Mouse (Mus musculus) embryonic facial prominence, embryonic 11.5 days (tissue): Measurements from ENCODE around the gene Immp2l. TPM values are rescaled to one million over a fixed set of nuclear protein-coding genes. Genes with fewer than 3 reads are reported as not detected.

Experiments
- ATAC-seq: fragments of 200-750 bp; cut with Nextera tagmentation; replicated peaks from 2 replicates; pipeline ENCODE4 v1.8.0; 2017; ENCODE audit warnings: low read depth; ENCODE audit not compliant: insufficient number of reproducible peaks, low FRiP score, low TSS enrichment
- DNase-seq: peaks from one replicate; pipeline ENCODE4 v3.0.0-alpha.2; 2015; ENCODE audit warnings: low spot score
- H3K27ac ChIP-seq: fragments of 300-500 bp; sonication (generic); replicated peaks from 2 replicates; pipeline ENCODE4 v1.5.1; 2014; ENCODE audit warnings: mild to moderate bottlenecking, low read depth, low read length, control low read depth
- H3K27me3 ChIP-seq: fragments of 300-500 bp; sonication (generic); 2 replicates; pipeline ENCODE4 v1.6.1; 2014; ENCODE audit warnings: mild to moderate bottlenecking, low read length, moderate library complexity, mixed read lengths; ENCODE audit not compliant: control insufficient read depth, insufficient read depth
- H3K36me3 ChIP-seq: fragments of 300-500 bp; sonication (generic); replicated peaks from 2 replicates; pipeline ENCODE4 v1.6.1; 2014; ENCODE audit warnings: low read depth, mild to moderate bottlenecking, low read length, moderate library complexity, mixed read lengths; ENCODE audit not compliant: control insufficient read depth, insufficient read depth
- H3K4me1 ChIP-seq: fragments of 300-500 bp; sonication (generic); 2 replicates; pipeline ENCODE4 v1.6.1; 2014; ENCODE audit warnings: low read length, mixed read lengths; ENCODE audit not compliant: control insufficient read depth, insufficient read depth
- H3K4me2 ChIP-seq: fragments of 300-500 bp; sonication (generic); 2 replicates; pipeline ENCODE4 v1.6.1; 2014; ENCODE audit warnings: low read depth, mild to moderate bottlenecking, control low read depth, low read length, moderate library complexity
- H3K4me3 ChIP-seq: fragments of 300-500 bp; sonication (generic); 2 replicates; pipeline ENCODE4 v1.5.1; 2014; ENCODE audit warnings: low read depth, low read length, control low read depth
- H3K9ac ChIP-seq: fragments of 300-500 bp; sonication (generic); replicated peaks from 2 replicates; pipeline ENCODE4 v1.6.1; 2014; ENCODE audit warnings: mild to moderate bottlenecking, control low read depth, low read length
- H3K9me3 ChIP-seq: fragments of 300-500 bp; sonication (generic); replicated peaks from 2 replicates; pipeline ENCODE4 v1.6.1; 2016; ENCODE audit warnings: mild to moderate bottlenecking, low read length, inconsistent platforms, mixed read lengths; ENCODE audit not compliant: control insufficient read depth
- WGBS: fragments of 180-500 bp; shearing (Covaris S2); extraction: QIAGEN DNeasy Blood & Tissue Kit; methylation state at CpG from one replicate; pipeline ENCODE4 v1.1.7; 2014; 5-methylcytosine and 5-hydroxymethylcytosine counted together
- polyA plus RNA-seq: library from polyadenylated mRNA; unstranded; fragments of >200 nt; fragmentation: Nextera tagmentation; extraction: Ambion mirVana; gene quantifications from 2 replicates; pipeline ENCODE4 v1.2.1, GENCODE M21; 2014

Immp2l gene
- polyA plus RNA-seq, 1 experiment from 2014 or later: 10.4 TPM

- 100% methylated on average over 2 of the region's 2 CpGs for WGBS
- Histone ChIP-seq H3K9ac (no peak overlapping the region), H3K27me3 (no peaks in the 10 kb centered on the region), H3K4me3 (no peak overlapping the region), H3K4me2 (no peak overlapping the region), H3K4me1 (no peaks in the 10 kb centered on the region), H3K27ac (no peak overlapping the region), H3K36me3 (no peaks in the 10 kb centered on the region), H3K9me3 (no peaks in the 10 kb centered on the region)
- ATAC-seq (no peak), DNase-seq (no peak)
These were observed 7.2 kb downstream of the Immp2l start for GRCm38 (mm10) chr12:41031119-41031518.

GRCm38 (mm10) chr12:41033196-41033595, 9.3 kb downstream of the Immp2l start:
- Histone ChIP-seq H3K9me3 (no peaks in the 10 kb centered on the region), H3K4me3 (no peak overlapping the region), H3K36me3 (no peaks in the 10 kb centered on the region), H3K9ac (no peak overlapping the region), H3K4me2 (no peak overlapping the region), H3K4me1 (no peaks in the 10 kb centered on the region), H3K27me3 (no peaks in the 10 kb centered on the region), H3K27ac (no peak overlapping the region)
- WGBS: 90% methylated on average over 3 of the region's 3 CpGs
- ATAC-seq: no peak
- DNase-seq: no peak

- Histone ChIP-seq H3K9ac (no peak overlapping the region), H3K27ac (no peak overlapping the region), H3K4me3 (no peak overlapping the region), H3K9me3 (no peaks in the 10 kb centered on the region), H3K27me3 (no peaks in the 10 kb centered on the region), H3K4me1 (no peaks in the 10 kb centered on the region), H3K36me3 (no peaks in the 10 kb centered on the region), H3K4me2 (no peak overlapping the region)
- ATAC-seq: no peak
- WGBS: 36% methylated on average over 5 of the region's 5 CpGs
- peak; percentile 12 for DNase-seq
These were observed 15.9 kb downstream of the Immp2l start for GRCm38 (mm10) chr12:41039834-41040233.

GRCm38 (mm10) chr12:41041737-41042136, 17.8 kb downstream of the Immp2l start:
- H3K9ac ChIP-seq: no peak overlapping the region

GRCm38 (mm10) chr12:41044493-41045132, 20.7 kb downstream of the Immp2l start:
- H3K9me3 ChIP-seq: no peaks in the 10 kb centered on the region
- no peaks in the 10 kb centered on the region for H3K4me1 ChIP-seq
- no peak overlapping the region for H3K4me2 ChIP-seq
- WGBS: 81% methylated on average over 12 of the region's 12 CpGs
- no peaks in the 10 kb centered on the region for H3K36me3 ChIP-seq
- H3K4me3 ChIP-seq: no peak overlapping the region
- ATAC-seq (no peak), DNase-seq (no peak)
- no peaks in the 10 kb centered on the region for H3K27me3 ChIP-seq
- H3K9ac ChIP-seq: no peak overlapping the region
- H3K27ac ChIP-seq: no peak overlapping the region

More at GRCm38 (mm10) chr12:41041737-41042136, 17.8 kb downstream of the Immp2l start:
- H3K27me3 ChIP-seq: no peaks in the 10 kb centered on the region
- no peaks in the 10 kb centered on the region for H3K4me1 ChIP-seq
- H3K4me3 ChIP-seq: no peak overlapping the region
- 79% methylated on average over 2 of the region's 2 CpGs for WGBS
- H3K9me3 ChIP-seq: no peaks in the 10 kb centered on the region
- ATAC-seq (no peak), DNase-seq (no peak)
- H3K36me3 ChIP-seq: no peaks in the 10 kb centered on the region
- H3K27ac ChIP-seq: no peak overlapping the region
- no peak overlapping the region for H3K4me2 ChIP-seq

- WGBS: 88% methylated on average over 12 of the region's 12 CpGs
- Histone ChIP-seq H3K27ac (no peak overlapping the region), H3K4me3 (no peak overlapping the region)
These were observed 23.3 kb downstream of the Immp2l start for GRCm38 (mm10) chr12:41047085-41047766.

GRCm38 (mm10) chr12:41050945-41051344, 27.1 kb downstream of the Immp2l start:
- no peak overlapping the region for H3K4me3 ChIP-seq
- ATAC-seq (no peak), DNase-seq (no peak)
- H3K36me3 ChIP-seq: no peaks in the 10 kb centered on the region
- no peak overlapping the region for H3K4me2 ChIP-seq
- no peak overlapping the region for H3K9ac ChIP-seq
- no peaks in the 10 kb centered on the region for H3K27me3 ChIP-seq
- H3K27ac ChIP-seq: no peak overlapping the region
- no peaks in the 10 kb centered on the region for H3K4me1 ChIP-seq
- 80% methylated on average over 5 of the region's 5 CpGs for WGBS
- no peaks in the 10 kb centered on the region for H3K9me3 ChIP-seq

More at GRCm38 (mm10) chr12:41047085-41047766, 23.3 kb downstream of the Immp2l start:
- no peaks in the 10 kb centered on the region for H3K36me3 ChIP-seq
- DNase-seq (no peak), ATAC-seq (no peak)
- no peaks in the 10 kb centered on the region for H3K4me1 ChIP-seq
- H3K9ac ChIP-seq: no peak overlapping the region
- no peak overlapping the region for H3K4me2 ChIP-seq
- H3K27me3 ChIP-seq: no peaks in the 10 kb centered on the region
- no peaks in the 10 kb centered on the region for H3K9me3 ChIP-seq

GRCm38 (mm10) chr12:41052897-41053296, 29.0 kb downstream of the Immp2l start:
- Histone ChIP-seq H3K4me2 (no peak overlapping the region), H3K4me3 (no peak overlapping the region), H3K4me1 (no peaks in the 10 kb centered on the region), H3K27ac (no peak overlapping the region), H3K9ac (no peak overlapping the region), H3K27me3 (no peaks in the 10 kb centered on the region), H3K9me3 (no peaks in the 10 kb centered on the region), H3K36me3 (no peaks in the 10 kb centered on the region)
- WGBS: 75% methylated on average over 3 of the region's 3 CpGs
- DNase-seq (no peak), ATAC-seq (no peak)
